Mouse (Mus musculus) thymus, adult 2 months (tissue): ENCODE measurements around the gene Ogt. TPM values are rescaled to one million over a fixed set of nuclear protein-coding genes. Genes with fewer than 3 reads are reported as not detected.

Experiments
- DNase-seq: peaks from one replicate; pipeline ENCODE4 v3.0.0; 2021
- H3K27ac ChIP-seq: fragments of 200-500 bp; 2 replicates; pipeline ENCODE4 v1.5.1; 2012; ENCODE audit warnings: low read length, control low read depth; ENCODE audit not compliant: control insufficient read depth, insufficient read depth
- H3K27me3 ChIP-seq: fragments of 200-500 bp; 2 replicates; pipeline ENCODE4 v1.6.1; 2012; ENCODE audit warnings: mild to moderate bottlenecking, low read length, moderate library complexity, mixed read lengths; ENCODE audit not compliant: control insufficient read depth, insufficient read depth
- H3K36me3 ChIP-seq: fragments of 200-500 bp; 2 replicates; pipeline ENCODE4 v1.6.1; 2012; ENCODE audit warnings: mild to moderate bottlenecking, low read length, moderate library complexity; ENCODE audit not compliant: control insufficient read depth, insufficient read depth
- H3K4me1 ChIP-seq: fragments of 200-500 bp; replicated peaks from 2 replicates; pipeline ENCODE4 v1.6.1; 2012; ENCODE audit warnings: low read length; ENCODE audit not compliant: control insufficient read depth, insufficient read depth
- H3K4me3 ChIP-seq: fragments of 200-500 bp; 2 replicates; pipeline ENCODE4 v1.5.1; 2012; ENCODE audit warnings: mild to moderate bottlenecking, low read length, control low read depth, moderate library complexity; ENCODE audit not compliant: control insufficient read depth, insufficient read depth
- CTCF ChIP-seq: fragments of 200-500 bp; IDR thresholded peaks from 2 replicates; pipeline ENCODE4 v1.5.1; 2012; ENCODE audit warnings: mild to moderate bottlenecking, control low read depth, low read length, moderate library complexity, borderline replicate concordance; ENCODE audit not compliant: control insufficient read depth, poor library complexity, insufficient read depth; ENCODE audit errors: extremely low read depth
- POLR2A ChIP-seq: fragments of 200-500 bp; IDR thresholded peaks from 2 replicates; pipeline ENCODE4 v1.6.1; 2012; ENCODE audit warnings: mild to moderate bottlenecking, low read length, control low read depth, moderate library complexity; ENCODE audit not compliant: control insufficient read depth, poor library complexity, insufficient read depth; ENCODE audit errors: extremely low read depth
- WGBS: fragments of 180-500 bp; shearing (Covaris S2); methylation state at CpG from one replicate; pipeline ENCODE4 v1.1.7; 2018; 5-methylcytosine and 5-hydroxymethylcytosine counted together
- polyA plus RNA-seq: library from polyadenylated mRNA; depleted of rRNA; stranded (reverse); fragments of >200 nt; gene quantifications from 2 replicates; pipeline ENCODE4 v1.2.3, GENCODE M21; 2012; rRNA removed

Gene Ogt
- polyA plus RNA-seq = 192 and 229 TPM in 2 replicates

DNA sequence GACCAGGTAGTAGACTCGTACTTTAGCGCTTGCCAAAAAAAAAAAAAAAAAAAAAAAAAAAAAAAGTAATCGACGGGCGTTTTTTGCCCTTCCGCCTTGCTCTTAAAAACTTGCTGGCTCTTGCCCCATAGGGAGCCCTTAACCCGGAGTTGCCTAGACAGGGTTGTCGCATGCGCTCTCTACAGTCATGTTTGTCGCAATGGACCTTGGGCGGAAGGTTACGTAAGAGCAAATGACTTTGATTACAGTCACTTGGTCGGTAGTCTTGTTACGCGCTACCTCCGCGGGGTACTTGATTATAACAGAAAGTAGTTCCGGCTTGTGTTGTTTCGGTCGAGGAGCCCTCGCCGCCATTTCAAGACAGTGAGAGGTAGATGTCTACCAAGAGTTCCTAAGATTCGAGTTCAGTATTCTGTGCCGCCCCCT lies at the start of gene Ogt:
Ogt (plus strand) TSS at position 320 of the 426 bp plus-strand sequence.
- no peaks in the 10 kb centered on the region for H3K27me3 ChIP-seq
- WGBS = 2% methylated on average over 24 of the region's 24 CpGs
- DNase-seq = peak; percentile 87
- no peak for TF ChIP-seq POLR2A
- TF ChIP-seq CTCF = no peak
- peak within 1 kb of the TSS; percentile 43 for H3K27ac ChIP-seq
- H3K36me3 ChIP-seq = peaks cover 11% of the 10 kb centered on the region
- H3K4me3 ChIP-seq = peak within 1 kb of the TSS; percentile 99
- H3K4me1 ChIP-seq = peaks cover 2% of the 10 kb centered on the region

DNA sequence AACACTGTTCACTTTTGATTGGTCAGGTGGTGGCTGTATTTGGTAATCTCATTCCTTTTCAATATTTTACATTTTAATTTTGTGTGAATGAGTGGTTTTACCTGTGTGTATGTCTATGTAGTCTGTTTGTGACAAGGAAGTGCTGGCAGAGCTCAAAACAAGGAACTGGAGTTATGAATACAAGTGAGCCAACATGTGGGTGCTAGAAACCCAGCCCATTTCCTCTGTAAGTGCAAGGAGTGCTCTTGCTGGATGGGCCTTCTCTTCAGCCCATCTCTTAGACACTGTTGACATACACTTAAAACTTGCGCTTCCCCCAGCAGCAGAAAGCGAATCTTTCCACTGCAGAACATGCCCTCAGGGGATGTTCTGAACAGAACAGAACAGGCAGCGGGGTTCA lies 23.7 kb upstream of the Ogt start:
- TF ChIP-seq POLR2A = no peak
- TF ChIP-seq CTCF = no peak
- no peaks in the 10 kb centered on the region for H3K4me1 ChIP-seq
- WGBS = 87% methylated on average over 3 of the region's 3 CpGs
- H3K36me3 ChIP-seq = no peaks in the 10 kb centered on the region
- no peaks in the 10 kb centered on the region for H3K27me3 ChIP-seq
- no peak overlapping the region for H3K27ac ChIP-seq
- DNase-seq = no peak
- H3K4me3 ChIP-seq = no peak overlapping the region

DNA sequence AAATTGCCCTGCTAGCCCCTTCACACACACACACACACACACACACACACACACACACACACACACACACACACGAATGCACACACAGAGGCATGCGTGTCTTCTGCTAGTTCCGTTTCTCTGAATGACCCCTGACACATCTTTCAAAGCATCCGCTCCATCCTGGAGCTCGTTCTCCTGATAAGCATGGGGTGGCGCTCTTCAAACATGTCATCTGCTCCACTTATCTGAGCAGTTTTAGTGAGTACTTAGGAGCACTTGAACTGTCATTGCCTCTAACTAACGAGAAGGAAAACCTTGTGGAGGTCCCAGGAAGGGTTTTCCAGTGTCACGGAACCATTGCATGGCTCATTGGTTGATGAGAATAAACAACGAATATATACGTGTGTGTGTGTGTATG lies 22.0 kb upstream of the Ogt start:
- DNase-seq = no peak
- TF ChIP-seq CTCF (no peak), POLR2A (no peak)
- Histone ChIP-seq H3K4me3 (no peak overlapping the region), H3K27me3 (no peaks in the 10 kb centered on the region), H3K36me3 (no peaks in the 10 kb centered on the region), H3K4me1 (no peaks in the 10 kb centered on the region), H3K27ac (no peak overlapping the region)
- 86% methylated on average over 10 of the region's 10 CpGs for WGBS

DNA sequence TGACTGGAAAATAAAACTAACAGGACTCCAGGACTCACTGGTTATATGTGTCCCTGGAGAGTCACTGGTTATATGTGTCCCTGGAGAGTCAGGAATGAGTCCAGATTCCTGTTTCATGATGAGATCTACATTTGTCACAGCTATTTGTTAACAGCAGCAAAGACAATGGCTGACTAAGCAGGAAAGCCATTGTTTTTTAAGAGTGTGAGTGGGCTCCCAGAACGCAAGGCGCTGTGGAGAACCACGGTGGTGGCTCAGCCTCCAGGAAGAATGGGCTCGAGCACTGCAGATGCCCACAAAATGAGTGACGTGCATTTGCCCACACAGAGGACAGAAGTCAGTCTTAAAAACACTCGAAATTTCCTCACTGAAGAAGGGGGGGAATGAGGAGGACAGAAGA lies 19.5 kb upstream of the Ogt start:
- no peak for DNase-seq
- Histone ChIP-seq H3K36me3 (no peaks in the 10 kb centered on the region), H3K27me3 (no peaks in the 10 kb centered on the region), H3K4me1 (no peaks in the 10 kb centered on the region), H3K4me3 (no peak overlapping the region), H3K27ac (no peak overlapping the region)
- WGBS = 31% methylated on average over 6 of the region's 6 CpGs
- no peak for TF ChIP-seq POLR2A

- H3K4me1 ChIP-seq = no peaks in the 10 kb centered on the region
- H3K4me3 ChIP-seq = no peak overlapping the region
- no peaks in the 10 kb centered on the region for H3K27me3 ChIP-seq
- no peak for DNase-seq
- H3K36me3 ChIP-seq = no peaks in the 10 kb centered on the region
- TF ChIP-seq POLR2A (no peak), CTCF (no peak)
- WGBS = 62% methylated on average over 3 of the region's 3 CpGs
- H3K27ac ChIP-seq = no peak overlapping the region
Observed at GRCm38 (mm10) chrX:101622539-101622938, 17.3 kb upstream of the Ogt start.

- no peak overlapping the region for H3K27ac ChIP-seq
- WGBS = 77% methylated on average over 8 of the region's 9 CpGs
- H3K4me3 ChIP-seq = no peak overlapping the region
- DNase-seq = no peak
- H3K27me3 ChIP-seq = no peaks in the 10 kb centered on the region
- no peak for TF ChIP-seq POLR2A
- no peak for TF ChIP-seq CTCF
- H3K36me3 ChIP-seq = no peaks in the 10 kb centered on the region
- no peaks in the 10 kb centered on the region for H3K4me1 ChIP-seq
Observed at GRCm38 (mm10) chrX:101636821-101637525, 2.9 kb upstream of the Ogt start.

GRCm38 (mm10) chrX:101638856-101639255 lies 1.0 kb upstream of the Ogt start:
- 7% methylated on average over 3 of the region's 3 CpGs for WGBS
- TF ChIP-seq POLR2A = no peak
- TF ChIP-seq CTCF = no peak
- no peak for DNase-seq
- no peak overlapping the region for H3K4me3 ChIP-seq
- H3K27me3 ChIP-seq = no peaks in the 10 kb centered on the region
- H3K36me3 ChIP-seq = peaks cover 7% of the 10 kb centered on the region
- H3K4me1 ChIP-seq = peaks cover 2% of the 10 kb centered on the region
- no peak overlapping the region for H3K27ac ChIP-seq
